Mouse (Mus musculus) mesoderm, embryonic 11.5 days (tissue): ENCODE data around the gene Sox6.

ENCODE experiments used
- DNase-seq: peaks from one replicate; pipeline ENCODE4 v3.0.0-alpha.2; 2012; ENCODE audit warnings: low read depth, low spot score

Gene Sox6

DNA sequence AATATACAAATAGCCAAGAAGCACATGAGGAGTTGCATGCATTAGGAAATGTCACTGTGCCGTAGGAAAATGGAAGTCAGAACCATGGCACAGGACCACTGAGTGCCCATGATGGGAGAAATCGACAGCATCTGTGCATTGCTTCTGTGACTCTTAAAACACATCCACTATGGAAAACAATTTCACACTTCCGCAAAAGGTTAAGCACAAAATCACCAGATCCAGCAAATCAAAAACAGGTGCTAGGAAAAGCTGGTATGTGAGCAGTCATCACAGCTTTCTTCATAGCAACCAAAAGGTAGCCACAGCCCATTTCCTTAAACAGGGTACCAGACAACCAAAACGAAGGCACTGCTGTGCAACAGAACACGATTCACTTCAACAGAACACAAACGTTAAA is 52.9 kb downstream of the Sox6 start:
- DNase-seq: no peak

DNA sequence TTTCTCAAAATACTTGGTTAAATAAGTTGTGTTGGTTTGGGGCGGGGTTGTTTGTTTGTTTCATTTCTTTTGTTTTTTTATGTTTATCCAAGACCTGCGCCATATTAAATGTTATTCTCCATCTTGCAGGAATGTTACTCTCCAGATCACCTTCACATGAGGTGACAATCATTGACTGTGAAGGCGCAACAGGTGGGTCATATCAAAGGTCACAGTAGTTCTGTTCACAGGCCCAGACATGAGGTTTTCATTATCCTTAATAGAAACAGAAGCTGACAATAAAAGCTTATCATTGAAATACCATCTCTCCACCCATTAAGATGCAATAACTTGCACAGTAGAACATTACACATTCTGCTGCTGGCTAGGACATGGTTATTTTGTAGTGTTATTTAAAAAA is 54.5 kb downstream of the Sox6 start:
- DNase-seq: no peak

GRCm38 (mm10) chr7:115979813-115980512 is 58.6 kb downstream of the Sox6 start:
- DNase-seq: no peak

GRCm38 (mm10) chr7:115974518-115974917 is 64.1 kb downstream of the Sox6 start:
- DNase-seq: no peak

- DNase-seq: no peak
These were observed 71.4 kb downstream of the Sox6 start for GRCm38 (mm10) chr7:115967186-115967585.

DNA sequence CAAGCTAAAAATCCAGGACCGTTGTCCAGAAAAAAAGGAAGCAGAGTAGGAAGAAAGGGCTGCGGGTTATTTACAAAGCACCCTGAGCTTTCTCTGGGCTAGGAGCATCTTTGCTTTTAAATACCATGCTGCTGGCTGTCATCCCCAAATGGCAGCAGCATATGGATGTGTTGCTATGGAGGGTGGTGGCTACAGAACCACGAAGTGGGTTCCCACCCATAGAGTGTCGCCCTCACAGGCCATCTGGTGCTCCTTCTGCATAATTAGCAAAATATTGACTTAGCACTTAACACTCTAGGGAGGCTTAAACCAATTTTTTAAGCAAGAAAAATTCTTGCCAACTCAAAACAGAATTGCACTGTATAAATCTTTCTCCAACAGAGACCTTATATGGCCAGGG is 72.4 kb downstream of the Sox6 start:
- DNase-seq: no peak

DNA sequence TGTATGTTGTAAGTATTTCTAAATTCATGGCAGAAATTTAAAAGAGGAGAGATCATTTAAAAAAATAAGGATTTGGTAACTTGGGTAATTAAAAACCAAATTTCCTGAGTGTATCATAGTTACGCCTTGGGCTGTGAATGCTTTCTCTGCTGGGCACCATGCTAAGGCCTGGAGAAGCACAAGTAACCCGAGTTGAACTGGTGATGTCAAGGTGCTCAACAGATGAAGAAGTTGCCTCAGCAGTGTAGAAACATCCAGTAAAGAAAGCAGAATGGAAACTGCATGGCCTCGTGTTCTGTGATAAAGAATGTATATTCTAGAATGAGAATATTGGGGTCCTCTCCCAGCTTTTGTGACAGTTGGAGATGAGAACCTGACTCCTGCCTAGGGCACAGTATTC is 85.5 kb downstream of the Sox6 start:
- no peak for DNase-seq

DNA sequence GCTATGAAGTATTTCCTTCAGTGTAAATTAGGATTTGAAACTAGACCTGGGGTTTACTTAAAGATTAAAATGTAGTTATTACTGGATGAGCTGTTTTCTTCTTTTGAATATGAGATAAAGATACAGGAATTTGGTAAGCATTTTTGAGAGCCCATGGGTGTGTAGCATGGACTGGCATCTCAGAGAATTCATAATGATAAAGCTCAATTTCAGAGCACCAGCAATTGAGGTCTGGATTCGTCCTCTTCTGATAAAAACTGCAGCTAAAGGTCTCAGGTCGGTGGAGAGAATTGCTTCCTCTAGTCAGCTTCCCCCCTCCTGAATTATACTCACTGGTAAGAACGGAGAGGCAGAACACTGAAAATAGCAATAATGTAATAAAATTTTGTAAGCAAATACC is 86.4 kb downstream of the Sox6 start:
- no peak for DNase-seq

GRCm38 (mm10) chr7:115951689-115952088 is 86.9 kb downstream of the Sox6 start:
- no peak for DNase-seq

DNA sequence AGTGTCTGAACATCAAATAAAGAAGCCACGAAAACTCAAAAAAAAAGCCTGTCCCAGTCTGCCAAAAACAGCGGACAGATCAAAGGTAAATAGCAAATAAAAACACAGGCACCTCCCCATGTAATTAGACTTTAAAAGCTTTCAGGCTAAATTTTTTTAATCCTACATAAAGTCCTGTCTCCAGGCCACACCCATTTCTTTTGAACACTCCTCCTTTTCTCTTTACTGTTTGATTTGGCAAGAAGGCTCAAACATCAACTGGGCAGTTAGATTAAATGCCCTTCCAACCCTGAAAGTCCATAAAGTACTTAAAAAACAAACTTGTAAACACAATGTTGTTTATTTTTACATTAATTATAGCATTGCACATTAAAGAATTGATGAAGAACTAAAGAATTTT is 90.7 kb downstream of the Sox6 start:
- no peak for DNase-seq

GRCm38 (mm10) chr7:115946559-115946958 is 92.0 kb downstream of the Sox6 start:
- DNase-seq: no peak

DNA sequence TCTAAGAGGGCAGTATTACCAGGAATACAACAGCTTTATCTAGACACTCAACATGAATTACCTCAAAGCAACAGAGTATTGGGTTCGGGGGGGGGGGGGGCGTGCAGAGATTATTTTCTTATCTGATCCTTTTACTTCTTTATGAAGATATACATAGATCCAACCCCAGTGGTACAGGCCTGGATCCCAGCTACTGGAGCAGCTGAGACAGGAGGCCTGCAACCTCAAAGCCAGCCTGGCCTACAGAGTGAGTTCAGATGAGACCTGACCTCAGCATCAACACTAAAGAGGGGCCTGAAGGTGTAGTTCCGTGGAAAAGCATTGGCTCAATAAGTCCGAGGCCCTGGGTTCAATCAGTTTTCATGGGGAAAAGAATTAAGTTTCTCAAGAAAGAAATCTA is 93.1 kb downstream of the Sox6 start:
- DNase-seq: no peak

DNA sequence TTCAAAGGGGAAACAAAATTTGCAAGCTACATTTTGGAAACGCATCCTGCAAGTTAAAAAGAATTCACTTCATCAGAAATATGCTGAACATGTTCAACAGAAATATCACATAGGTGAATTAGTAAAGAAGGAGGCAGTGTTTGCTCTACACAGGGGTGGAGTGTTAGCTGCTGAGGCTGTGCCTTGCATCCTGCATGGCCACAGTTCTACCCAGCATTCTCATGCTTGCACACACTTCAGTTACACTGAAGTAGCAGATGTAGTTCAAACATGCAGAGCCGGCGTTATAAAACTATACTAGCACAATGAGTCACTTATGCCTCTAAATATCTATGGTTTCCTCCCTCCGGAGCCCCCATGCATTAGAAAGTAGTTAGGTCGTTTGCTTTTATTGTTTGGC is 94.3 kb downstream of the Sox6 start:
- no peak for DNase-seq

- DNase-seq: peak; percentile 27
These were observed 96.8 kb downstream of the Sox6 start for GRCm38 (mm10) chr7:115941766-115942165.

GRCm38 (mm10) chr7:115939292-115939691 is 99.3 kb downstream of the Sox6 start:
- no peak for DNase-seq

- DNase-seq: no peak
These were observed 101.7 kb downstream of the Sox6 start for GRCm38 (mm10) chr7:115936908-115937307.

DNA sequence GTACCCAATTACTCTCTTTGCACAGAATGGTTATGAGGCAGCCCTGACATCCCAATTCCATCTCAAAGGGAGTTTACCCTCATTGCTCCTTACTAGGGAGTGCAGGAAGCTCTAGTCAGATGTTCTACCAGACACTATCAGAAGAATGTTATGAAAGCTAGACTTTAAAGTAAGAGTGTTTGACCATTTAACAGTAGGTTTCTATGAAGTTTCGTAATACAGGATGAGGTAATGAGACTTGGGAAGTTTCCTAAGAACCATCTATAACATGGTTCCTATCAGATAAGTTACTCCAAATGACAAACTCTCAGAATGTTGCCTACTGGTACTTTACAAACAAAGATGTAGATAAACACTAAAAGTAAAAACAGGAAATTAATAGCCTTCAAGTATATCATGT is 123.3 kb downstream of the Sox6 start:
- no peak for DNase-seq

GRCm38 (mm10) chr7:115910313-115910712 is 128.3 kb downstream of the Sox6 start:
- no peak for DNase-seq

DNA sequence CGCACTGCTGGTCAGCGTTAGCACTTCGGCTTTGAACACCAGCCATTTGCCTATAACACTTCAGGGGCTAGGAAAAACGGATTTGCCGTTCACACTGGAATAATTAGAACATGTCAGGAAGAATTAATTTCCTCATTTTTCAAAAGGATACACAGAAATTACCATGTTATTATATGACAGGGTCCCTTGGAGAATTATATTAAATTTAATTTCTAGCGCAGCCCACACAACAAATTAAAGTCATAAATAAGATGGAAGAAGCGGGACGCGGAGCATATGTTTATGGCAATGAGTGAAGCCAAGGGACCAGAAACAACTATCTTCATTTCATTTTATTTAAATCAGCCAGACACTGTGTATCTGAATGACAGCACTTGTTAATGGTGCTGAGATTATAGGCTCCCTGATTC is 133.8 kb downstream of the Sox6 start:
- DNase-seq: no peak

DNA sequence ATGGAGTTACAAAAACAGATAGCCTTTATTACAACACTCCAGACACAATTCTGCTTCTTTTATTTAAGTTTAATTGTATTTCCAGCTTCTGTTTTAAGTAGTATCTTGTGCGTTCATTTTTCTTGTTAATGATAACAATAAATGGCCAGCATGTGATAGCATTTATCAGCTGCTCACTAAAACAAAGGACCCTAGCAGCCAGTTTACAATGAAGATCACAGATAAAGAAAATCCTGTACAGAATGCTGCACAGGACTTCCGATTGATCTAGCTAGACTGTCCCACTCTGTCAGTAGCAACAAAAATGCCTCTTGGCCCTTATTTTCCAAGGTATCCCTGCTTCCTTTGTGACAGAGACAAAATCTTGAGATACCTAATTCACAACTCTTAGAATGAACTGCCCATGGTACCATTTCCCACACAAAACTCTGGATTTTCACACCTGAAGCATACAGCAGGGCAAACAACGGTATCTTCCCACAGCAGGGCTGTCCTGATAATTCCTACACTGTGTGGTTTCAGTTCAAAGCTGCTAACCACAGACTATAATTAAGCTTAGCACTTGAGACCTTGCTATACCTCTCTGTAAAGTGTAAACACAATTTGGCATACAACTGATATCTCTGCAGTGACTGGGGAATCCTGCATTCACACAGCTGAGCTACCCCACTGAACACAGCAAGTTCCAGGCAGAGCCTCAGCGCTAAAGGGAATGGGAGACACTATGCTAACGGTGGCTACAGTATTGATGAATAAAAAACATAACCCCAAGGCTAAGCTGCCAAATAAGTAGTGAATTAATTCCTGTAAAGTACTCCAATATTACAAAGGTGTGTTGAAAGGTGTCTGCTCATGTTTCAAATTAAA is 134.4 kb downstream of the Sox6 start:
- no peak for DNase-seq

GRCm38 (mm10) chr7:115903368-115903767 is 135.2 kb downstream of the Sox6 start:
- DNase-seq: peak; percentile 46

- DNase-seq: no peak
These were observed 142.8 kb downstream of the Sox6 start for GRCm38 (mm10) chr7:115895831-115896230.

- no peak for DNase-seq
These were observed 143.4 kb downstream of the Sox6 start for GRCm38 (mm10) chr7:115895028-115895671.
